Mouse (Mus musculus) embryonic facial prominence, embryonic 15.5 days (tissue): ENCODE results near the gene Synj2. TPM values are rescaled to one million over a fixed set of nuclear protein-coding genes. Genes with fewer than 3 reads are reported as not detected.

Experiments
- ATAC-seq: fragments of 200-750 bp; cut with Nextera tagmentation; 2 replicates; pipeline ENCODE4 v1.8.0; 2017; ENCODE audit warnings: low read depth, moderate TSS enrichment; ENCODE audit not compliant: insufficient number of reproducible peaks, low FRiP score, low TSS enrichment
- H3K27ac ChIP-seq: fragments of 300-500 bp; sonication (generic); replicated peaks from 2 replicates; pipeline ENCODE4 v1.5.1; 2015; ENCODE audit warnings: mild to moderate bottlenecking, inconsistent platforms
- H3K27me3 ChIP-seq: fragments of 300-500 bp; sonication (generic); 2 replicates; pipeline ENCODE4 v1.6.1; 2015; ENCODE audit warnings: inconsistent platforms
- H3K36me3 ChIP-seq: fragments of 300-500 bp; sonication (generic); 2 replicates; pipeline ENCODE4 v1.6.1; 2015; ENCODE audit warnings: mild to moderate bottlenecking, inconsistent platforms
- H3K4me1 ChIP-seq: fragments of 300-500 bp; sonication (generic); 2 replicates; pipeline ENCODE4 v1.6.1; 2015; ENCODE audit warnings: inconsistent platforms
- H3K4me2 ChIP-seq: fragments of 300-500 bp; sonication (generic); replicated peaks from 2 replicates; pipeline ENCODE4 v1.6.1; 2015; ENCODE audit warnings: mild to moderate bottlenecking, inconsistent platforms
- H3K4me3 ChIP-seq: fragments of 300-500 bp; sonication (generic); replicated peaks from 2 replicates; pipeline ENCODE4 v1.5.1; 2015; ENCODE audit warnings: mild to moderate bottlenecking, inconsistent platforms
- H3K9ac ChIP-seq: fragments of 300-500 bp; sonication (generic); 2 replicates; pipeline ENCODE4 v1.6.1; 2015; ENCODE audit warnings: inconsistent platforms
- H3K9me3 ChIP-seq: fragments of 300-500 bp; sonication (generic); replicated peaks from 2 replicates; pipeline ENCODE4 v1.6.1; 2016; ENCODE audit warnings: inconsistent platforms
- WGBS: fragments of 180-500 bp; shearing (Covaris S2); methylation state at CpG from one replicate; pipeline ENCODE4 v1.1.7; 2015; 5-methylcytosine and 5-hydroxymethylcytosine counted together
- polyA plus RNA-seq: library from polyadenylated mRNA; unstranded; fragments of >200 nt; fragmentation: Nextera tagmentation; extraction: Ambion mirVana; gene quantifications from 2 replicates; pipeline ENCODE4 v1.2.1, GENCODE M21; 2015

Gene Synj2
- 3.1 and 4.0 TPM in 2 replicates for polyA plus RNA-seq

DNA sequence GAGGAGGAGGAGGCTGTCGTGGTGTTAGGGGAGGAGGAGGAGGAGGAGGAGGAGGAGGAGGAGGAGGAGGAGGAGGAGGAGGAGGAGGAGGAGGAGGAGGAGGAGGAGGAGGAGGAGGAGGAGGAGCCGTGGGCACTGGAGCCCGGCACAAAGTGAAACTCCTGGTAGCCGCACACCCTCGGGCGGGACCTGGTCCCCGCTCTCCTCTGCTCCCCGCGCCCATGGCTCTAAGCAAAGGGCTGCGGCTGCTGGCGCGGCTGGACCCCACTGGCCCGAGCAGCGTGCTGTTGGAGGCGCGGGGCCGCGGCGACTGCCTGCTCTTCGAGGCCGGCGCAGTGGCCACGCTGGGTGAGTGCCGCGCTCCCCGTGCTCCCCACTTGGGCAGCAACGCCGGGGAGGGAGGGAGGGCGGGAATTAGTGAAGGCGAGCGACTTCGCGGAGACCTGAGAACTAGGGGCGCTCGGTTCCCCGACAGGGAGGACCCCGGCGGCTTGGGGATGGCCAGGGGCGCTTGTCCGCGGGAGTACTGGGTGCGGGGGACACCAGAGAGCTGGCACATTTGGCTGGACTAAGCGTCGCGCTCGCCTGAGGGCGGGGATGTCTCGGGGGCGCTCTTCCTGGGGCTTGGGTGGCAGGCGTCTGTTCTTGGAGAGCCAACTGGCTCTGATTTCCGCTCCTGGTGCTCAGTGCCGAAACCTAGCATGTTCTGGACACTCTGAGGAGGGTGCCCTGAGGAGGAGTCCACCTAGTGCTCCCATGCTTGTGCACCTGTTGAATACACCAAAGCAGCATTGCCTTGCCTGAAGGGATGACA, at the start of gene Synj2:
TSS of gene Synj2 (plus strand) at position 51 of the 814 bp plus-strand sequence.
- H3K36me3 ChIP-seq, result no peaks in the 10 kb centered on the region
- peak within 1 kb of the TSS; percentile 55; the same call in 1 of the 2 replicates for H3K27ac ChIP-seq
- peak within 1 kb of the TSS; percentile 71 for H3K4me3 ChIP-seq
- H3K9me3 ChIP-seq, result no peaks in the 10 kb centered on the region
- ATAC-seq, result peak; percentile 77
- 0 out of 2 replicates have a peak, but pooled peaks cover 3% of the 10 kb centered on the region for H3K27me3 ChIP-seq
- H3K4me2 ChIP-seq, result peak within 1 kb of the TSS; percentile 86
- under 1% methylated on average over 50 of the region's 52 CpGs for WGBS
- H3K9ac ChIP-seq, result peak within 1 kb of the TSS; percentile 58
- H3K4me1 ChIP-seq, result peaks cover 12% of the 10 kb centered on the region

DNA sequence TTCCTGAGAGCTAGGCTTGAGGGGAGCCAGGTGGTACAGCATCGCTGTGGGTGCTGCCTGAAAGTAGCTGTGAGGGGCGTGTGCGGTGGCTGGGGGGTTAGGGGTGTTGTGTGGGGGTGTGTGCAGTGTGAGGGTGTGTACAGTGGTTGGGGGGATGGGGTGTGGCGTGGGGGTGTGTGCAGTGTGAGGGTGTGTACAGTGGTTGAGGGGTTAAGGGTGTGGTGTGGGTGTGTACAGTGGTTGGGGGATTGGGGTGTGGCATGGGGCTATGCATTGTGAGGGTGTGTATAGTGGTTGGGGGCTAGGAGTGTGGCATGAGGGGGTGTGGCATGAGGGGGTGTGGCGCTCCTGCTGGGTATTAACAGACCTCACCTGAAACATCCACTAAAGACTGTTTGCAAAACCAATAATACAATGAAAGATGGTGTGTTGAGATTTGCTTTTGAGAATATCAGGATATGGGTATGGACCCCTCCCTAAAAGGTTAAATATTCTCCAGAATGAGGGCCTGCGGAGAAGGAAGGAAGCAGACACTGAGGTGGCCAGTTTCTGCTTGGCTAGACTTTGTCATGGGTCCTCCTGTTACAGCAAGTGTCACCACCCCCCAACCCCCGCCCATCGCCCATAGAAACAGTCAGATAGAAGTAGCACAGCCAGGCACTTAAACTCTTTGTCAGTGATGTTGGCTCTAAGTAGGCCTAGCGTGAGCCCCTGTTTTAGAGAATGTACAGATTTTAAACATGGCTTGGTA, 49.0 kb upstream of the Synj2 start:
- Histone ChIP-seq H3K9ac (no peak overlapping the region), H3K36me3 (peaks cover 5% of the 10 kb centered on the region; the same call in 1 of the 2 replicates), H3K27me3 (no peaks in the 10 kb centered on the region), H3K4me2 (no peak overlapping the region), H3K27ac (no peak overlapping the region), H3K9me3 (no peaks in the 10 kb centered on the region), H3K4me1 (peaks cover 3% of the 10 kb centered on the region), H3K4me3 (no peak overlapping the region)
- WGBS, result 78% methylated on average over 9 of the region's 9 CpGs
- 0 out of 2 replicates have a peak, but pooled peaks have one; percentile 49 for ATAC-seq

DNA sequence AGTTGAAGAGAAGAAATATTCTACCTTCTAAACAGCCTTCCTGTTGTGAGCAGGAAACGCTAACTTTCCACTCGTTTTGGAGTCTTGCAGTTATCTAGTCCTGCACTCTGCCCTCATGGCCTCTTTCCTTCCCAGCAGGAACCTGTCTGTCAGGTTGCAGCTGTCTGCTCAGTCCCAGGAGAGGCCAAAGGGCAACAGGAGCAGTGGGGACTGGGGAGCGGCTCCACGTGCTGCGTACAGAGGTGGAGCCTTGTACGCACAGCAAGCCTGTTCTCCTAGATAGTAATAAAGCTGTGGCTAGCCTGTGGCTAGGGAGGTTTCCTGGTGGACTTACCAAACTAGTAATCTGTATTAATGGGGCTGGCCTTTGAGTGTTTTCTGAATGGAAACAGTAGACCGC, 48.0 kb upstream of the Synj2 start:
- Histone ChIP-seq H3K4me2 (no peak overlapping the region), H3K4me3 (no peak overlapping the region), H3K9ac (no peak overlapping the region), H3K9me3 (no peaks in the 10 kb centered on the region), H3K27ac (peak overlapping the region; percentile 24; the same call in 1 of the 2 replicates), H3K4me1 (no peaks in the 10 kb centered on the region), H3K27me3 (no peaks in the 10 kb centered on the region), H3K36me3 (peaks cover 5% of the 10 kb centered on the region; the same call in 1 of the 2 replicates)
- WGBS, result 27% methylated on average over 7 of the region's 7 CpGs
- 0 out of 2 replicates have a peak, but pooled peaks have one; percentile 57 for ATAC-seq

DNA sequence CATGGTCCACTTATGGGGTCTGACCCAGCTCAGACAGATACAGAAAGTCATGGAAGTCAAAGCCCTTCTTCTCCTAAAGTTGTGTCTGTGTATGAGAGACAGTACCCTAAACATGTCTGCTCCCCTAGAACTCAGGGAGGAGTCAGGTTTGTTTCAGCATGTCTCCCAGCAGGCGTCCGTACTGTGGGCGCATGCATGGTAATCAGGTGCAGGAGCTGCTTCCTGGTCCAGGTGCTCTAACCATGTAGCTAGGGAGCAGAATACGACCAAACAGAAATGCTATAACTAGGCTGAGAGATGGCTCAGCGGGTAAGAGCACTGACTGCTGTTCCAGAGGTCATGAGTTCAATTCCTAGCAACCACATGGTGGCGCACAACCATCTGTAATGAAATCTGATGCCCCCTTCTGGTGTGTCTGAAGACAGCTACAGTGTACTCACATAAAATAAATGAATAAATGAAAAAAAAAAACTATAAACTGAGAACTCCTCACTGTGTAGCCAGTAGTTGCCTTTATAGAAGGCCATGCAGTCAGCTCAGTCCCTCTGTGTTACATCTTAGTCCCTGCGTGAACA, 47.4 kb upstream of the Synj2 start:
- Histone ChIP-seq H3K9ac (no peak overlapping the region), H3K27me3 (no peaks in the 10 kb centered on the region), H3K36me3 (peaks cover 5% of the 10 kb centered on the region; the same call in 1 of the 2 replicates), H3K4me2 (no peak overlapping the region), H3K9me3 (no peaks in the 10 kb centered on the region), H3K27ac (peak overlapping the region; percentile 24; the same call in 1 of the 2 replicates), H3K4me3 (no peak overlapping the region), H3K4me1 (no peaks in the 10 kb centered on the region)
- no peak for ATAC-seq
- 63% methylated on average over 7 of the region's 7 CpGs for WGBS

DNA sequence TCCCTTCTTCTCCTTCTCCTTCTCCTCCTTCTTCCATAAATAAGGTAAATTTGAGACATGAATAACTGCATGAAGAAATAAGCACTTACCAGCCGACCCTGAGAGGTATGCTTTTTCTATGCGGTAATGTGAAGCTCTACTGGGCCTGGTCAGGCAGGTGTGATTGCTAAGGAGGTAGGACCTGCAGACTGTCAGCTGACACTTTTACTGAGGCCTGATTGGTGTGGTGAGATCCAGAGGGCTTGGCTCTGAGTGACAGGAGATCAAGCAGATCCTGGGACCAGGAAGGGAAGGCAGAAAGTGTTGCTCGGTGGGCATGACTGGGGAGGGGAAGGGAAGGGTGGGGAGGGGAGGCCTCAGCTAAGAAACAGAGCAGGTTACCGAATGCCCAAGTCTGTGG, 45.0 kb upstream of the Synj2 start:
- no peak for ATAC-seq
- Histone ChIP-seq H3K9me3 (no peaks in the 10 kb centered on the region), H3K4me1 (no peaks in the 10 kb centered on the region), H3K4me3 (no peak overlapping the region), H3K9ac (no peak overlapping the region), H3K4me2 (no peak overlapping the region), H3K36me3 (peaks cover 17% of the 10 kb centered on the region), H3K27me3 (no peaks in the 10 kb centered on the region), H3K27ac (no peak overlapping the region)
- 48% methylated on average over 4 of the region's 4 CpGs for WGBS

DNA sequence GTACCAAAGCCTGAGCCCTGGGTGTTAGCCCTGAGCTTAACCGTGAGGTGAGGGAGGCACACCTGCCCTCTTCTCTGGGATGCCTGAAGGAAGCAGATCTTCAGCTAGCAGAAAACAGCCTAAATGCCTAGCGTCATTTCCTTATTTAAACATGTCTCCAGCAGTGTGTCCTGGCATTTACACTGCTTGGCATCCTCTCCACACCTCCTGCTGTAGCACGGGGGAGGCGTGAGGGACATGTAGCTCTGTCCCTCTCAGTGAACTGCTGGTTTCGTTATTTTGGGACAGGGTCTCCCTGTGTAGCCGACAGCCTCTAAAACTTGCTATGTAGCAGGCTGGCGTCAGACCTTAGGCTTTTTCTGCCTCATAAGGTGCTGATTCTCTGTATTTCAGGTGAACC, 44.5 kb upstream of the Synj2 start:
- no peaks in the 10 kb centered on the region for H3K27me3 ChIP-seq

DNA sequence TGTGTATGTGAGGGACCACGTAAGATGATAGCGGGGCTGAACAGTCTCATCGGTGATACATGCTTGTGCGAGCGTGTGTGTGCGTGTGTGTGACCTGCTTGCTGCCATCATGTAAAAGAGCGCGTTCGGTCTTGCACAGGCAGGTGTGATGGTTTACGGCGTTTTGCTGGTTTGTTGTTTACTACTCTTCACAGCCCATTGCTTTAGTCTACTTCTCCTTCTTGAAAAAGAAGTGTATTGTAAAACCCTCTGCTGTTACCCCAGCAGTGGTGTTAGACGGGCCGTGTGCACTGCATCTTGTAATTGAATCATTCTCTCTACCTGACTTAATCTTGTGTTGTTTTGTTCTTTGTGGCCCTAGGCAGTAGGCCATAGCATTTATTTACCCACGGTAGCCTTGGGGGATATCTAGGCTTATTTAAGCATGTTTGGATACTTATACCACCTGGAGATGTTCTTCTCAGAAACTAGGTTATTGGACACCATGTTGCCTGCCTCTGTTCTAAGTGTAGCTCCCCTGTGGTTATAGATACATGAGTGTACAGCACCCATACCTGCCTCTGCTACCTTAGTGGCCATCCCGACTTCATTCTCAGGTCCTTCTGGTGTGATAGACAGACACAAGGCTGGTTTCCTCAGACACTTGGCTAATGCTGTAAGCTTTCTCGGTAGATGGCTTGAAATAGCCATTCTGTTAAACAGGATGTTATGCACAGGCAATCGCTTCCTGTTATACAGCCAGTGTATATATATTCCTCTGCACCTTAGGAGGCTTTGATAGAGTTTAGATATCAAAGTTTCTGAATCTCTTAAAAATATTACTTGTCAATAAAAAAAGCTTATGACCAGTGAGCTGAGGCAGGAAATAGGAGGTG, 43.5 kb upstream of the Synj2 start:
- H3K4me2 ChIP-seq, result no peak overlapping the region
- H3K9me3 ChIP-seq, result no peaks in the 10 kb centered on the region
- 82% methylated on average over 17 of the region's 17 CpGs for WGBS
- ATAC-seq, result no peak
- no peaks in the 10 kb centered on the region for H3K27me3 ChIP-seq
- no peaks in the 10 kb centered on the region for H3K4me1 ChIP-seq
- H3K9ac ChIP-seq, result no peak overlapping the region
- peaks cover 30% of the 10 kb centered on the region for H3K36me3 ChIP-seq
- no peak overlapping the region for H3K27ac ChIP-seq
- no peak overlapping the region for H3K4me3 ChIP-seq

More for the DNA sequence above, 44.5 kb upstream of the Synj2 start:
- Histone ChIP-seq H3K4me3 (no peak overlapping the region), H3K36me3 (peaks cover 21% of the 10 kb centered on the region), H3K4me1 (no peaks in the 10 kb centered on the region), H3K9me3 (no peaks in the 10 kb centered on the region), H3K4me2 (no peak overlapping the region), H3K9ac (no peak overlapping the region), H3K27ac (no peak overlapping the region)
- 85% methylated on average over 7 of the region's 7 CpGs for WGBS
- ATAC-seq, result no peak

DNA sequence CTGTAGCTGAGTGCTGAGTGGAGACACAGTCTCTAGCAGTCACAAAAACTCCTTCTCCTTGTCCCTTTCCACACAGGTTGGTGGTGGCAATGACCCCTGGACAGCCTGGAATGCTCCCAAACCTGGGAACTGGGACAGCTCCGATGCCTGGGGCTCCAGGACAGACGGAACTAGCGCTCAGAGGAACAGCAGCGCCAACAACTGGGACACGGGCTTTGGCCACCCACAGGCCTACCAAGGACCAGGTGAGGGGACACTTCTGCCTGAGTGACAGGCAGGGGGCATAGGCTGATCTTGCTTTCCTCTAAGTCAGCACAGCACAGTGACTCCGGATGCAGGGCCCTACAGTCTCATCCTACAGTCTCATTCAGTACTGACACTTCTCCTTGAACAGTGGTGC, 41.8 kb upstream of the Synj2 start:
- WGBS, result 84% methylated on average over 6 of the region's 6 CpGs
- H3K27ac ChIP-seq, result no peak overlapping the region
- ATAC-seq, result no peak
- H3K36me3 ChIP-seq, result peaks cover 31% of the 10 kb centered on the region
- no peak overlapping the region for H3K9ac ChIP-seq
- H3K27me3 ChIP-seq, result no peaks in the 10 kb centered on the region
- H3K4me3 ChIP-seq, result no peak overlapping the region
- H3K4me1 ChIP-seq, result 0 out of 2 replicates have a peak, but pooled peaks cover 7% of the 10 kb centered on the region
- H3K9me3 ChIP-seq, result no peaks in the 10 kb centered on the region
- H3K4me2 ChIP-seq, result no peak overlapping the region

DNA sequence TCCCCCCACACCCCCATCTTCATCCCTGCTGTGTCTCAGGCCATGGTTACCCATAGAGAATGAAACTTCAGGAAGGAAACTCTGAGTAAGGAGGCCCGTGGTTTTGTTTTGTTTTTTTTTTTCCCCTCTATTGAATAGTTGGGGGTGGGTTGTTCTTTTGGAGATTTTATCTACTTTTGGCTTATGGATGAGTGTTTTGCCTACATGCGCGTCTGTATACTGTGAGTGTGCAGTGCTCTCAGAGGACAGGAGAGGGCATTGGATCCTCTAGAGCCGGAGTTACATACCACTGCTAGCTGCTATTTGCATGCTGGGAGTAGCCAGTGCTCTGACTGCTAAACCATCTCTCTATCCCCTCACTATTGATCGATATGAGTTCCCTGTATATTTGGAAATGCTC, 39.7 kb upstream of the Synj2 start:
- WGBS, result 68% methylated on average over 5 of the region's 5 CpGs
- Histone ChIP-seq H3K4me3 (no peak overlapping the region), H3K36me3 (peaks cover 42% of the 10 kb centered on the region), H3K4me2 (no peak overlapping the region), H3K27ac (no peak overlapping the region), H3K27me3 (no peaks in the 10 kb centered on the region), H3K4me1 (0 out of 2 replicates have a peak, but pooled peaks cover 7% of the 10 kb centered on the region), H3K9ac (no peak overlapping the region), H3K9me3 (no peaks in the 10 kb centered on the region)
- no peak for ATAC-seq

DNA sequence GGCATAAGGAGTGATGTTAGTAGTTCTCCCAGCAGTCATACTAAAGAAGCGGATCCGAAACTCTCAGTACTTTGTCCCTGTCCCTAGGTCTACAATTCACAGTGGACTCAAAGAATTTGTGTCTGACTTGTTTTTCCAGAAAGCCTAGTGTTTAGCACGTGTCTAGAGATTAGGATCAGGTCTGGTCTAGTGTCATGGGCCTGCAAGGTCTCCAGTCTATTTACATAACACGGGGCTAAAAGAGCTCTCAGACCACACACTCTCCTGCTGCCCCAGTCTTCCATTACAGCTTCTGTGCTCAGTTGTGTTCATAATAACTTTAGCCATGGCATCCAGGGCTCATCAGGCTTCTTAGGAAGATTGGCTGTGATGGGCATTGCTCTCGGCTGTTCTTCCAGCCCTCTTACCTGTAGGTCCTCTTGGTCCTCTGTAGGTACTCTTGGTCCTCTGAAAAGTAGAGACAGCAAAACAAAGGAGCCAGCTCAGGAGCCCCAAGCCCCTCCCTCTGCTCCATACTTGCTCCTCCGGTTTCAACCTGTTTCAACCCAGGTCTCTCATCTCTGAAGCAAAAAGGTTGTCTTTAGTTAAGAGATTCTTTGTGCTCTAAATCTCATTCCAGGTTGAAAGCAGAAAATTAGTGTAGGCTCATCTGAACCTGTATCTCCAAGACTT, 37.3 kb upstream of the Synj2 start:
- ATAC-seq, result no peak
- Histone ChIP-seq H3K9me3 (no peaks in the 10 kb centered on the region), H3K4me3 (no peak overlapping the region), H3K36me3 (peaks cover 58% of the 10 kb centered on the region), H3K27ac (no peak overlapping the region), H3K27me3 (no peaks in the 10 kb centered on the region), H3K9ac (no peak overlapping the region), H3K4me2 (no peak overlapping the region), H3K4me1 (0 out of 2 replicates have a peak, but pooled peaks cover 7% of the 10 kb centered on the region)
- 63% methylated on average over 6 of the region's 6 CpGs for WGBS
